Mouse (Mus musculus): ENCODE measurements around the gene Ccr7. TPM values are rescaled to one million over a fixed set of nuclear protein-coding genes. Genes with fewer than 3 reads are reported as not detected.

Gene Ccr7
- total RNA-seq, 2 experiments from 2014 or later, result not detected

- intact Hi-C loops (cut with DNase I), result loop anchor here (10.0 kb wide), 1 partner anchor 456 kb away; the partner anchor contains the start of gene Gsdma
- DNase-seq, result no peak
Measured at GRCm38 (mm10) chr11:99121218-99121631, 33.7 kb downstream of the Ccr7 start.

DNA sequence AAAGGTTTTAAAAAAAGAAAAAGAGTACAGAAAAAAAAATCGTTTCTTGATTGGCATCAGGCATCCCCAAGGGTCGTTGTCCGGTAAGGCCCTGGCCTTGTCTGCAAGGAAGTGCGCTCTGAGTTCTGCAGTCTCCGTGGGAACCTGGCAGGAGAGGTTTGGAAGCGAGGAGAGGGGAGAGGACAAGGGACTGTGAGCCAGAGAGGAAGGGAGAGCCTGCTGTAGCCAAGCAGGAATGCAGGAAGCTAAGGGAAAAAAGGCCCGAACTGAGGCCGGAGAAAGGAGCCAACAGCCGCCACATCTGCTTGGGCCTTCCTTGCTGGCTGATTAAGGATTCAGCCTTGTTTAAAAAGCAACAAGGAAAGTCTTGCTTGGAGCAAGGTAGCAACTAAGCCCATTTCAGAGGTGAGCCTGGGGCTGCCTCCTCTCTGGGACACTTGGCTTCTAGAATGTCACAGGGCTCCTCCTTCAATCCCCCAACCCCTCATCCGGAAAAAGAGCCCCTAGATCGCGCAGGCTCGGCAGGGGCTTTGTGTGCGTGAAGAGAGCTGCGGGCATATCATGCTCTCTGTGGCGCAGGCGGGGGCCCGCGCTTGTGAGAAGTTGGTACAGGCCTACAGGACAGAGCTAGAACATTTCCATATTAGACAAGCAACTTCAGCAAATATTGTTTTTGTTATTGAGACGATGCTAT, 34.2 kb downstream of the Ccr7 start:
- peak in 1 of 2 experiments; percentile 31 for DNase-seq
- intact Hi-C loops (cut with DNase I), result loop anchor here (10.0 kb wide), 1 partner anchor 456 kb away; the partner anchor contains the start of gene Gsdma

GRCm38 (mm10) chr11:99118963-99119362, 35.9 kb downstream of the Ccr7 start:
- no peak for DNase-seq
- intact Hi-C loops (cut with DNase I), result no loop called here

GRCm38 (mm10) chr11:99118420-99118819, 36.5 kb downstream of the Ccr7 start:
- no peak for DNase-seq
- intact Hi-C loops (cut with DNase I), result no loop called here

- intact Hi-C loops (cut with DNase I), result no loop called here
- no peak for DNase-seq
Measured at GRCm38 (mm10) chr11:99117907-99118306, 37.0 kb downstream of the Ccr7 start.

GRCm38 (mm10) chr11:99115940-99116339, 38.9 kb downstream of the Ccr7 start:
- intact Hi-C loops (cut with DNase I), result no loop called here
- no peak for DNase-seq

DNA sequence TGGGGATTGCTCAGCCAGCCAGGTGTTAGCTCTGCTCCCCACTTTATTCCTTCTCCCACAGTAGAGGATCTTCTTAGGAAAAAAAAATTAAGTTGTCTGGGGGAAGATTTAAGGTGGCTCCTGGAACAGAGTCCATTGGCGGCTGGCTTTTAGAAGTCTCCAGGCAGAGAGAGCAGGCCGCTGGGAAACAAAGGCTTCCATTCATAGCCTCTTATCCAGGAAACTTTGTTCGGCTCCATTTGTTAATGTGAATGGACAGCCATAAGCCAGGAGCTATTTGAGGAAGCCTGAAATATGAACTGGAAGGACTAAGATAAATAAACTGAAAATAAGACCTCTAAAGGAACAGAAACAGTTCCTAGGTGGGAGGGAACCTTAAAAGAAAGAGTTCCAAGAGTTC, 41.8 kb downstream of the Ccr7 start:
- intact Hi-C loops (cut with DNase I), result no loop called here
- no peak for DNase-seq

- intact Hi-C loops (cut with DNase I), result no loop called here
Measured at GRCm38 (mm10) chr11:99112700-99113099, 42.2 kb downstream of the Ccr7 start.

DNA sequence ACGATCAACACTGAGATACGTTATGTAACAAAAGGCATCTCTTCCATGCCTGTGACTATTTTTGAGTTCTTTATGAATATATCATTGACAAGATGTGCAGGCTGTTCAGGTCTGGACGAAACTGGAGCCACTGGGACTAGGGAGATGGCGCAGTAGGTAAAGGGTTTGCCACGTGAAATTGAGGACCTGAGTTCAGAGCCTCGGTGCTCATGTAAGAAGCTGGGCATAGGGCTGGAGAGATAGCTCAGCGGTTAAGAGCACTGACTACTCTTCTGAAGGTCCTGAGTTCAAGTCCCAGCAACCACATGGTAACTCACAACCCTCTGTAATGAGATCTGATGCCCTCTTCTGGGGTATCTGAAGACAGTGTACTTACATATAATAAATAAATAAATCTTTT, 43.2 kb downstream of the Ccr7 start:
- no peak for DNase-seq
- intact Hi-C loops (cut with DNase I), result no loop called here

More at GRCm38 (mm10) chr11:99112700-99113099, 42.2 kb downstream of the Ccr7 start:
- DNase-seq, result no peak

- no peak for DNase-seq
- intact Hi-C loops (cut with DNase I), result no loop called here
Measured at GRCm38 (mm10) chr11:99111155-99111554, 43.7 kb downstream of the Ccr7 start.

- no peak for DNase-seq
- intact Hi-C loops (cut with DNase I), result no loop called here
Measured at GRCm38 (mm10) chr11:99110370-99111110, 44.3 kb downstream of the Ccr7 start.

- intact Hi-C loops (cut with DNase I), result no loop called here
Measured at GRCm38 (mm10) chr11:99108296-99108695, 46.6 kb downstream of the Ccr7 start.

GRCm38 (mm10) chr11:99105981-99106726, 48.7 kb downstream of the Ccr7 start:
- intact Hi-C loops (cut with DNase I), result no loop called here
- no peak for DNase-seq

More at GRCm38 (mm10) chr11:99108296-99108695, 46.6 kb downstream of the Ccr7 start:
- no peak for DNase-seq

DNA sequence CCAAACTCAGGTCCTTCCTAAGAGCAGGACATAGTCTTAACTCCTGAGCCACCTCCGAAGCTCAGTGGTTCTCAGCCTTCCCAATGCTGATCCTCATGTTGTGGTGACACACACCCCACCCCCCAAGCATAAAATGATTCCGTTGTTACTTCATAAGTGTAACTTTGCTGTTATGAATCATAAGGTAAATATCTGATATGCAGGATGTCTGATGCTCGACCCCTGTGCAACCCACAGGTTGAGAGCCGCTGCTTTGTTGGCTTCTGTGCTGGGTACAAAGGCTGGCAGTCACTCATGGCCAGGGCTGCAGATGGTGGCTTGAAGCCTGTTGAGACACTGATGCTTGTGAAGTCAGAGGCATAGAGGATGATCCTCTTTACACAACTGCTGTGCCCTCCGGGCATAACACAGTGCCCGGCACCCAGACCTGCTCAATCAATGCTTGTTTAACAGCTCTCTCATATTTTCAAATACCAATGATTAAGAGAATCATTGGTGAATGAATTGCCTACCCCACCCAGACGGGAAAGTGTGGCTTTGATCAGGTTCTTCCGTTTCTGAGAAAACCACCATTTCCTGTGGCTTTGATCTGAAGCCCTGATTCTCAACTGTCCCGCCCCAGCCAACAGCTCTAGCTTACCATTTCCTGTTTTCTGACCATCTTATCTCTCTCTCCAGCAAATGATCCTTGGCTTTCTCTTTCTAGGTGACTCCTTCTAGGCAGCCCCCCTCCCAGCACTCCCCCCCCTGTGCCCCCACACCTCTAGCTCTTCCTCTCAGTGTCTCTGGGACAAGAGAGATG, 50.1 kb downstream of the Ccr7 start:
- DNase-seq, result no peak
- intact Hi-C loops (cut with DNase I), result no loop called here

DNA sequence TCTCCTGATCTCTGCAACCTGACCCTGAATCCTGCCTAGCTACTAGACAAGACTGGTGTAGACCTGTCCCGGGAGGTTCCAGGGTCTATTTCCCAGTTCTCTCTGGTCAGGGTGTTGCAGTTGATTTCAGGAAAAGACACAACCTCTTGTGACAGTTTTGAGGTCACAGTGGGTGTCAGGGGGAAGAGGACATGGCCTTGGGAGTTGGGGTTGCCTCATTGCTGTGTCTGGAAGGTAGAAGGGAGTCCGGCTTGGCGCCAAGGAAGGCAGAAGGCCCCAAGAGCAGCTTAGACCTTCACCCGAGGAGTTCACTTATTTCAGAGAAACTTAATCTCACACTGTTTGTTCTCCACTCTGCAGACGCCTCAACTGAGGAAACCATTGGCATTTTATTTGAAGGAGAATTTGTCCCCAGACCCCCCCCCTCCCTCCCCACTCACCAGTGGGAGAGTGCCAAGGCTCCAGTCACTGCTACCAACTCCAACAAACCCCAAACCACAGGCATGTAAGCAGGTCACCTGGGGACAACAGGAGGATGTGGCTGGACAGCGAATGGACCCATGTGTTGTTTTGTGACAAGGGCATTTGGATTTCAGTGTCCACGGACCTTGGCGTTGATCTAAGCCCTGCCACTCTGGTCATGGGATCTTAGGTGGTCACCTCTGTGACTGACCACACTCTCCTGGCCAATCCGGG, 52.2 kb downstream of the Ccr7 start:
- no peak for DNase-seq

GRCm38 (mm10) chr11:99101693-99102092, 53.2 kb downstream of the Ccr7 start:
- DNase-seq, result no peak
- intact Hi-C loops (cut with DNase I), result no loop called here

More for the DNA sequence above, 52.2 kb downstream of the Ccr7 start:
- intact Hi-C loops (cut with DNase I), result no loop called here

GRCm38 (mm10) chr11:99100215-99100614, 54.7 kb downstream of the Ccr7 start:
- intact Hi-C loops (cut with DNase I), result no loop called here
- DNase-seq, result no peak

GRCm38 (mm10) chr11:99099516-99099915, 55.4 kb downstream of the Ccr7 start:
- no peak for DNase-seq
- intact Hi-C loops (cut with DNase I), result no loop called here

- intact Hi-C loops (cut with DNase I), result no loop called here
- DNase-seq, result no peak
Measured at GRCm38 (mm10) chr11:99098924-99099323, 56.0 kb downstream of the Ccr7 start.
